Mouse (Mus musculus): ENCODE results near the gene Heatr1. TPM values are rescaled to one million over a fixed set of nuclear protein-coding genes. Genes with fewer than 3 reads are reported as not detected.

Gene Heatr1
- polyA plus RNA-seq, 1 experiment from 2014 or later, result 26.8 TPM

DNA sequence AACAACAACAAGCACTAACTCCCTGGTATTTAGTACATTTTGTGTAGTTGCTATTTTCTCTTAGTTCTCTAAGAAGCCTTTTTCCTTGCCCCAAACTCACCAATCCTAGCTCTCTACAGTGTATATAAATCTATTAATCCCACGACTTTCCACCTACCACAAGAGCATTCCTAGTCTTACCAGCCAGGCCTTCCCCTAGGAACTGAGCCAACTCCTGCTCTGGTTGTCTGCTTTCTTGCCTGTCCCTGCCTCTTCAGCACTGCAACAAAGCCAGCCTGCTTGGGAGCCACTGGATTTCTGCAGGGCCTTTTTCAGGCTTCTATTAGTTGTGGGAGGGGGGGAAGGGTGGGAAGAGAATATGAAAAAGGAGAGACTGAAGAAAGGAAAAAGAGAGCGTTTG is 90.4 kb downstream of the Heatr1 start:
- Histone ChIP-seq H3K36me3 (no peaks in the 10 kb centered on the region), H3K4me2 (replicated peaks) (no peak overlapping the region), H3K27me3 (no peaks in the 10 kb centered on the region), H3K27ac (no peak overlapping the region), H3K4me1 (no peaks in the 10 kb centered on the region), H3K9ac (no peak overlapping the region), H3K4me3 (no peak overlapping the region), H3K9me3 (replicated peaks) (no peaks in the 10 kb centered on the region)
- WGBS, result 71% methylated on average over 2 of the region's 2 CpGs
- no peak for ATAC-seq (ENCODE audit: low FRiP score)

DNA sequence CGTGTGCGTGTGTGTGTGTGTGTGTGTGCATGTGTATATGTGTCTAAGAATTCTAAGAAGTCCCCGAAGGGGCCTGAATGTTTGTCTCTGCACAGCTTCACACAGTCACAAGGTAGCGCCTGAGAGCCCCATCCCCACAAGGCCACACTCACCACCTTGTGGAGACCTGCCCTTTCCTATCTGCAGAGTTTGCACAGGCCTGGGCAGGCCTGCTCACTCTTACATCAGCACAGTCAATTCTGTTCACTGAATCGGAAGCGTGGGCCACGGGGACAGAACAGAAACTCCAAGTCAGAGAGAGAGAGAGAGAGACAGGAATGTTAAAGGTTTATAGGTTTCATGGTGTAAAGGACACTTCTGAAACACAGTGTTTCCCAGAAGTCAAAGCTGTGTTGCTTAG is 90.8 kb downstream of the Heatr1 start:
- Histone ChIP-seq H3K27ac (no peak overlapping the region), H3K4me1 (no peaks in the 10 kb centered on the region)
- ATAC-seq (ENCODE audit: low FRiP score), result no peak

More for the DNA sequence above, 90.8 kb downstream of the Heatr1 start:
- H3K27me3 ChIP-seq, result no peaks in the 10 kb centered on the region
- no peaks in the 10 kb centered on the region for H3K9me3 ChIP-seq (replicated peaks)
- H3K36me3 ChIP-seq, result no peaks in the 10 kb centered on the region
- H3K9ac ChIP-seq, result no peak overlapping the region
- 88% methylated on average over 7 of the region's 7 CpGs for WGBS
- no peak overlapping the region for H3K4me3 ChIP-seq
- H3K4me2 ChIP-seq (replicated peaks), result no peak overlapping the region

Other genes starting within 250 kb of the Heatr1 start
- gene Mtr, start 136.9 kb upstream of the Heatr1 start, polyA plus RNA-seq (2016; fragmentation: Nextera tagmentation; extraction: Ambion mirVana), result 11.7 and 12.9 TPM in 2 replicates
- 6.2 and 26.2 TPM in 2 replicates for gene Actn2, start 54.3 kb upstream of the Heatr1 start, polyA plus RNA-seq (2016; fragmentation: Nextera tagmentation; extraction: Ambion mirVana)
- 14.5 and 17.2 TPM in 2 replicates for gene Lgals8, start 69.9 kb downstream of the Heatr1 start, polyA plus RNA-seq (2016; fragmentation: Nextera tagmentation; extraction: Ambion mirVana)
- 0.94 and 1.4 TPM in 2 replicates for gene Edaradd, start 125.4 kb downstream of the Heatr1 start, polyA plus RNA-seq (2016; fragmentation: Nextera tagmentation; extraction: Ambion mirVana)
- gene Ero1lb, start 170.8 kb downstream of the Heatr1 start, polyA plus RNA-seq (2016; fragmentation: Nextera tagmentation; extraction: Ambion mirVana), result 13.1 and 13.6 TPM in 2 replicates

Measured in hindbrain, embryonic 12.5 days (tissue).